Mouse (Mus musculus) retina, embryonic 14.5 days (tissue): ENCODE results near the gene Agbl4.

ENCODE experiments used
- DNase-seq: peaks from one replicate; pipeline ENCODE4 v3.0.0-alpha.2; 2015; ENCODE audit warnings: low spot score

Agbl4 gene

GRCm38 (mm10) chr4:111280936-111281335 is 883.5 kb downstream of the Agbl4 start:
- DNase-seq = no peak

GRCm38 (mm10) chr4:111281836-111282235 is 884.4 kb downstream of the Agbl4 start:
- no peak for DNase-seq

GRCm38 (mm10) chr4:111284625-111285024 is 887.2 kb downstream of the Agbl4 start:
- no peak for DNase-seq

GRCm38 (mm10) chr4:111294528-111295241 is 897.2 kb downstream of the Agbl4 start:
- no peak for DNase-seq

- no peak for DNase-seq
Observed at GRCm38 (mm10) chr4:111306518-111306917, 909.1 kb downstream of the Agbl4 start.

- peak; percentile 45 for DNase-seq
Observed at GRCm38 (mm10) chr4:111307166-111307565, 909.7 kb downstream of the Agbl4 start.

GRCm38 (mm10) chr4:111307633-111308032 is 910.2 kb downstream of the Agbl4 start:
- DNase-seq = no peak

- peak; percentile 39 for DNase-seq
Observed at GRCm38 (mm10) chr4:111308572-111309288, 911.3 kb downstream of the Agbl4 start.

- no peak for DNase-seq
Observed at GRCm38 (mm10) chr4:111327094-111327493, 929.6 kb downstream of the Agbl4 start.

GRCm38 (mm10) chr4:111327760-111328373 is 930.4 kb downstream of the Agbl4 start:
- peak; percentile 82 for DNase-seq

- DNase-seq = no peak
Observed at GRCm38 (mm10) chr4:111329501-111329900, 932.0 kb downstream of the Agbl4 start.

GRCm38 (mm10) chr4:111332864-111333263 is 935.4 kb downstream of the Agbl4 start:
- DNase-seq = no peak

- DNase-seq = no peak
Observed at GRCm38 (mm10) chr4:111349965-111350364, 952.5 kb downstream of the Agbl4 start.

GRCm38 (mm10) chr4:111350615-111351525 is 953.4 kb downstream of the Agbl4 start:
- no peak for DNase-seq

- no peak for DNase-seq
Observed at GRCm38 (mm10) chr4:111356584-111357115, 959.2 kb downstream of the Agbl4 start.

- DNase-seq = no peak
Observed at GRCm38 (mm10) chr4:111357176-111357575, 959.7 kb downstream of the Agbl4 start.

- no peak for DNase-seq
Observed at GRCm38 (mm10) chr4:111364199-111364598, 966.7 kb downstream of the Agbl4 start.

GRCm38 (mm10) chr4:111367771-111368170 is 970.3 kb downstream of the Agbl4 start:
- peak; percentile 69 for DNase-seq

GRCm38 (mm10) chr4:111377159-111377558 is 979.7 kb downstream of the Agbl4 start:
- no peak for DNase-seq

GRCm38 (mm10) chr4:111378071-111378470 is 980.6 kb downstream of the Agbl4 start:
- no peak for DNase-seq

GRCm38 (mm10) chr4:111383101-111383500 is 985.6 kb downstream of the Agbl4 start:
- DNase-seq = no peak

- no peak for DNase-seq
Observed at GRCm38 (mm10) chr4:111390736-111391135, 993.3 kb downstream of the Agbl4 start.
